Mouse (Mus musculus) MEL (cell line): ENCODE results near the gene Fam185a. TPM values are rescaled to one million over a fixed set of nuclear protein-coding genes. Genes with fewer than 3 reads are reported as not detected.

ENCODE experiments used
- DNase-seq: peaks from one replicate; pipeline ENCODE4 v3.0.0; 2011; ENCODE audit warnings: low read depth, low spot score
- H3K27ac ChIP-seq: 2 replicates; pipeline ENCODE4 v1.5.1; 2012; ENCODE audit warnings: low read depth, mild to moderate bottlenecking, control low read depth, low read length, moderate library complexity; ENCODE audit not compliant: control insufficient read depth
- H3K27me3 ChIP-seq, 2 experiments: fragments of 150-350 bp in 1 of 2; sonication (generic) in 1 of 2; 2 replicates each; pipeline ENCODE4 v1.6.1; 2012; ENCODE audit warnings: low read length in 2 of 2, mild to moderate bottlenecking in 2 of 2, improper control_type of control experiment in 1 of 2, moderate library complexity in 1 of 2; ENCODE audit not compliant: insufficient read depth in 2 of 2, control insufficient read depth in 1 of 2
- H3K36me3 ChIP-seq, 2 experiments: 2 replicates each; pipeline ENCODE4 v1.6.1; 2012 to 2014; ENCODE audit warnings: low read length in 2 of 2, improper control_type of control experiment in 1 of 2, inconsistent platforms in 1 of 2, mild to moderate bottlenecking in 1 of 2; ENCODE audit not compliant: insufficient read depth in 2 of 2, control insufficient read depth in 1 of 2
- H3K4me1 ChIP-seq, 2 experiments: fragments of 150-350 bp in 1 of 2; sonication (generic) in 1 of 2; 2 replicates each; pipeline ENCODE4 v1.6.1; 2012; ENCODE audit warnings: low read length in 2 of 2, improper control_type of control experiment in 1 of 2, mild to moderate bottlenecking in 1 of 2; ENCODE audit not compliant: insufficient read depth in 2 of 2, control insufficient read depth in 1 of 2
- H3K4me3 ChIP-seq, 2 experiments: fragments of 150-350 bp in 1 of 2; sonication (generic) in 1 of 2; 2 replicates each; pipeline ENCODE4 v1.5.1; 2012; ENCODE audit warnings: low read depth in 2 of 2, low read length in 2 of 2, mild to moderate bottlenecking in 2 of 2, moderate library complexity in 2 of 2, control low read depth in 1 of 2, improper control_type of control experiment in 1 of 2; ENCODE audit not compliant: control insufficient read depth in 1 of 2, insufficient read depth in 1 of 2
- H3K79me2 ChIP-seq: 2 replicates; pipeline ENCODE4 v1.6.1; 2012; ENCODE audit warnings: mild to moderate bottlenecking, low read length, moderate library complexity; ENCODE audit not compliant: control insufficient read depth, poor library complexity, insufficient read depth
- H3K9ac ChIP-seq: 2 replicates; pipeline ENCODE4 v1.6.1; 2012; ENCODE audit warnings: low read depth, mild to moderate bottlenecking, control low read depth, low read length, moderate library complexity; ENCODE audit not compliant: control insufficient read depth, poor library complexity, severe bottlenecking
- H3K9me3 ChIP-seq: fragments of 150-350 bp; sonication (generic); replicated peaks from 2 replicates; pipeline ENCODE4 v1.6.1; 2012; ENCODE audit warnings: mild to moderate bottlenecking, low read length, improper control_type of control experiment, moderate library complexity; ENCODE audit not compliant: insufficient read depth
- BHLHE40 ChIP-seq: IDR thresholded peaks from 2 replicates; pipeline ENCODE4 v1.6.1; 2012; ENCODE audit warnings: low read depth, mild to moderate bottlenecking, inconsistent platforms, low read length, improper control_type of control experiment, borderline replicate concordance
- CHD1 ChIP-seq: IDR thresholded peaks from 2 replicates; pipeline ENCODE4 v1.6.1; 2012; ENCODE audit warnings: low read depth, mild to moderate bottlenecking, inconsistent platforms, low read length, improper control_type of control experiment
- E2F4 ChIP-seq: IDR thresholded peaks from 2 replicates; pipeline ENCODE4 v1.6.1; 2011; ENCODE audit warnings: low read depth, low read length, improper control_type of control experiment, borderline replicate concordance
- EP300 ChIP-seq, 2 experiments: IDR thresholded peaks; 2 replicates each; pipeline ENCODE4 v1.6.1; 2011; ENCODE audit warnings: improper control_type of control experiment in 2 of 2, low read length in 2 of 2, low read depth in 1 of 2, mild to moderate bottlenecking in 1 of 2
- GABPA ChIP-seq: IDR thresholded peaks from 2 replicates; pipeline ENCODE4 v1.6.1; 2012; ENCODE audit warnings: low read depth, mild to moderate bottlenecking, inconsistent platforms, low read length, improper control_type of control experiment, moderate library complexity
- HCFC1 ChIP-seq: IDR thresholded peaks from 2 replicates; pipeline ENCODE4 v1.6.1; 2012; ENCODE audit warnings: low read depth, mild to moderate bottlenecking, inconsistent platforms, low read length, improper control_type of control experiment, moderate library complexity
- JUND ChIP-seq: IDR thresholded peaks from 2 replicates; pipeline ENCODE4 v1.6.1; 2011; ENCODE audit warnings: low read depth, mild to moderate bottlenecking, improper control_type of control experiment, low read length
- MAFK ChIP-seq: IDR thresholded peaks from 2 replicates; pipeline ENCODE4 v1.6.1; 2011; ENCODE audit warnings: low read depth, mild to moderate bottlenecking, low read length, improper control_type of control experiment, borderline replicate concordance
- MAZ ChIP-seq: IDR thresholded peaks from 2 replicates; pipeline ENCODE4 v1.6.1; 2012; ENCODE audit warnings: low read depth, mild to moderate bottlenecking, inconsistent platforms, low read length, improper control_type of control experiment
- MEF2A ChIP-seq: IDR thresholded peaks from 2 replicates; pipeline ENCODE4 v1.6.1; 2014; ENCODE audit warnings: low read depth, mild to moderate bottlenecking, inconsistent platforms, low read length, improper control_type of control experiment; ENCODE audit not compliant: poor library complexity, insufficient replicate concordance, severe bottlenecking; ENCODE audit errors: extremely low read depth
- MYB ChIP-seq: IDR thresholded peaks from 2 replicates; pipeline ENCODE4 v1.6.1; 2011; ENCODE audit warnings: mild to moderate bottlenecking, low read depth, low read length, improper control_type of control experiment
- MYC ChIP-seq: IDR thresholded peaks from 2 replicates; pipeline ENCODE4 v1.6.1; 2011; ENCODE audit warnings: low read depth, mild to moderate bottlenecking, low read length, improper control_type of control experiment, moderate library complexity
- POLR2AphosphoS2 ChIP-seq: IDR thresholded peaks from 2 replicates; pipeline ENCODE4 v1.6.1; 2011; ENCODE audit warnings: low read length, improper control_type of control experiment
- POLR2AphosphoS5 ChIP-seq: IDR thresholded peaks from 2 replicates; pipeline ENCODE4 v1.6.1; 2012; ENCODE audit warnings: low read depth, borderline replicate concordance, mild to moderate bottlenecking, inconsistent platforms, low read length, moderate library complexity, mixed read lengths
- RAD21 ChIP-seq: IDR thresholded peaks from 2 replicates; pipeline ENCODE4 v1.6.1; 2011; ENCODE audit warnings: mild to moderate bottlenecking, low read depth, low read length, improper control_type of control experiment
- TBP ChIP-seq: IDR thresholded peaks from 2 replicates; pipeline ENCODE4 v1.8.0; 2011; ENCODE audit warnings: low read depth, low read length, improper control_type of control experiment
- UBTF ChIP-seq: IDR thresholded peaks from 2 replicates; pipeline ENCODE4 v1.6.1; 2012; ENCODE audit warnings: low read depth, mild to moderate bottlenecking, inconsistent platforms, low read length, improper control_type of control experiment, moderate library complexity, borderline replicate concordance; ENCODE audit not compliant: insufficient read depth
- USF1 ChIP-seq: IDR thresholded peaks from 2 replicates; pipeline ENCODE4 v1.6.1; 2014; ENCODE audit warnings: low read depth, mild to moderate bottlenecking, inconsistent platforms, low read length, improper control_type of control experiment, moderate library complexity
- ZC3H11A ChIP-seq: IDR thresholded peaks from 2 replicates; pipeline ENCODE4 v1.6.1; 2012; ENCODE audit warnings: low read depth, mild to moderate bottlenecking, inconsistent platforms, low read length, improper control_type of control experiment
- ZKSCAN1 ChIP-seq: IDR thresholded peaks from 2 replicates; pipeline ENCODE4 v1.6.1; 2012; ENCODE audit warnings: low read depth, mild to moderate bottlenecking, inconsistent platforms, low read length, improper control_type of control experiment, moderate library complexity
- polyA plus RNA-seq, 2 experiments: library from polyadenylated mRNA; stranded (reverse) in 1 of 2; unstranded in 1 of 2; fragments of >175 nt in 1 of 2; fragments of >200 nt in 1 of 2; gene quantifications; 2 replicates each; pipeline versions ENCODE4 v1.2.1 to v1.2.4; 2012; ENCODE audit warnings: low replicate concordance in 2 of 2, low read depth in 1 of 2; ENCODE audit not compliant: insufficient read length in 2 of 2, insufficient read depth in 1 of 2, missing spikeins in 1 of 2
- total RNA-seq: library from RNA; depleted of rRNA; stranded (reverse); fragments of 300-350 nt; gene quantifications from 2 replicates; pipeline ENCODE4 v1.2.3, GENCODE M21; 2012

Gene Fam185a
- total and polyA plus RNA-seq, 3 experiments = 20.2 to 28.3 TPM; not detected in 1

DNA sequence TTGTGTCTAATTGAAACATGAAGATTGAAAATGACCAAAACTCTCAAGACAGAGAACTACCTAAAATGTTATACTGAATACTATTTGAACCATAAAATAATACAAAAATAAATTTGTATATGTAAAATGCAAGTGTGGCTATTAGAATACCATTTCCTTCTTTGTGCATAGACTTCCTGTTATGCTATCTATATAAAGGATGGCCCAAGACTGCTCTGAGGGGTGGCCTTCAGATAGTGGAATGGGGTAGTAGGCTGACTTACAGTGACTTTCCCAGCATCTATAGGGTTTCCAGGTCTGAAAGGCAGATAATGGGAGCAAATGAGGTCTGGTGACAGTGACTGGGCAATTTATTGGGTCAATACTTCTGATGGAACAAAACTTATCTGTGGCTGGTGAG lies 37.4 kb upstream of the Fam185a start (continued):
- TF ChIP-seq MEF2A (no peak), USF1 (no peak), MAFK (no peak), JUND (no peak), E2F4 (no peak), CHD1 (no peak)

DNA sequence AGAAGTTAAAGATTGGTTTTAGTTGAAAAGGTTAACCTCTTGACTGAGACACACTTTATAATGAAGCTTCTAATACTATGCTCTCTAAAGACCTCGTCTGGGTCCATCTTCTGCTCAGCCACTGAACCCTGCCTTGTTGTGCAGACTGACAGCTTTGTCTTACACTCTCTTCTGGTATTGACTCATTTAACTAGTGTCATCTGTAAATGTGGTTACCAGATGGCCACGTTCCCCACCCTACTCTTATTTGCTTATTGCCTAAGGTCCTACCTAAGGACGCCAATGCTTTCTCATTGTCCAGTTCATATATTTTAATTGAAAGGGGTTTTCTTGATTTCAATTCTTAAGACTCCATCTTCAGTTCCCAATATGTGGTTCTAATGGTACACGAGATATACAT lies 35.9 kb upstream of the Fam185a start:
- no peaks in the 10 kb centered on the region for H3K9me3 ChIP-seq
- no peaks in the 10 kb centered on the region for H3K27me3 ChIP-seq
- no peak overlapping the region for H3K27ac ChIP-seq
- H3K9ac ChIP-seq = no peak overlapping the region
- peaks cover 27 to 34% of the 10 kb centered on the region in 2 experiments for H3K4me1 ChIP-seq
- peaks cover 0 to 51% of the 10 kb centered on the region in 2 experiments; a peak in 2 of 4 replicates for H3K36me3 ChIP-seq
- H3K4me3 ChIP-seq = no peak overlapping the region
- TF ChIP-seq GABPA (no peak), HCFC1 (no peak), UBTF (no peak), RAD21 (no peak), ZKSCAN1 (no peak), TBP (no peak), POLR2AphosphoS5 (no peak), POLR2AphosphoS2 (no peak), MAZ (no peak)
- TF ChIP-seq, all 39 proteins: peak for 0
- H3K79me2 ChIP-seq = no peaks in the 10 kb centered on the region; the same call in none of the 2 replicates
- no peak for DNase-seq

DNA sequence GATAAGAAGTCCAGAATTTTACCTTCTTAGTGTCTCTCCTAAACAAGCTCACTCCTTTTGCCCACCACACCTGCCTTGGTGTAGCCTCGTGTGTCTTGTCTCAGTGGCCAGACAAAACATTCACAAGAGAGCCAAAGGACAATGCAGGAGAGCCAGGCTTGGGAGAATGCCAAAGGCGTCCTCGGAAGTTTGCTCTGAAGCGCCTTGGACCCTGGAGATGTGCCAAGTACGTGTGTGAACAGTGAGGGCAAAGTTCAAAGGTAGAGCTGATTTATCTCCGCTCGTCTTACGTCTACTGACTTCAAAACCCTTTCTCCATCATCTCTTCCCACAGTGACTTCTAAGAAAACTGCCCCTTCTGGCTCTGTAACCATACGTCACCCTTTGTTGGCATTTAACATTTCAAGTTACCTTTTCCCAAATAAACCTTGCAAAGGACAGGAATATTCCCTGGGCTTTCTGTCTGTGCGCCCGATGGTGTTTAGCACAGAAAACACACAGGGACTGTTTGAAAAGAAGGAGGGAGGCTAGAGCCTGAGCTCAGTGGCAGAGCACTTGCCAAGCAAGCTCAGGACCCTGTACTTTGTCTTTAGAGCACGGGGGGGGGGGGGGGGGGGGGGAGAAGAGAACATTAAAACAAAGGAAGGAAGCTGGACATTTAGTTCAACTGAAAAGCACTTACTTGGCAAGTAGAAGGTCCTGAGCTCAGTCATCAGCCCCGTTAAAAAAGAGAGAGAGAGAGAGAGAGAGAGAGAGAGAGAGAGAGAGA lies 33.0 kb upstream of the Fam185a start:
- Histone ChIP-seq H3K4me1 (peaks cover 29 to 36% of the 10 kb centered on the region in 2 experiments), H3K4me3 (no peak overlapping the region), H3K27me3 (no peaks in the 10 kb centered on the region), H3K9ac (no peak overlapping the region), H3K79me2 (peaks cover 5% of the 10 kb centered on the region), H3K36me3 (peaks cover 0 to 50% of the 10 kb centered on the region in 2 experiments; a peak in 2 of 4 replicates), H3K27ac (no peak overlapping the region), H3K9me3 (no peaks in the 10 kb centered on the region)
- TF ChIP-seq BHLHE40 (no peak), EP300 (IDR thresholded peaks at IDR 0.05; ENCODE audit: low read depth in 1 of 2, low read length in 2 of 2) (no peak), ZC3H11A (no peak), USF1 (no peak), MYC (no peak), MAZ (no peak), POLR2AphosphoS5 (no peak), MYB (no peak), POLR2AphosphoS2 (no peak), TBP (no peak)
- no peak for DNase-seq
